Mouse (Mus musculus): Measurements from ENCODE around the gene Osbp.

Gene Osbp

DNA sequence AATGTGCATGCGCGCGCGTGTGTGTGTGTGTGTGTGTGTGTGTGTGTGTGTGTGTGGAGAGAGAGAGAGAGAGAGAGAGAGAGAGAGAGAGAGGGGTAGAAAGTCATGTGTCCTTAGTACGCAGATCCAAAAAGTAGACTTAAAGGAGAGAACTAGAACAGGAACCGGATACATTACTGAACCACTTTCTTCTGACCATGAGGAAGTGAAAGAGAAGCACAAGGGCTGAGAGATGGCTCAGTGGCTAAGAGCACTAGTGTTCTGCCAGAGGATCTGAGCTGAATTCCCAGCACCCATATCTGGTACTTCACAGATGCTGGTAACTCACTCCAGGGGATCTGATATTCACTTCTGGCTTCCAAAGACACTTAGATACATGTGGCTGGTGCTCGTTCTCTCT lies 23.6 kb downstream of the Osbp start:
- no peak for DNase-seq

DNA sequence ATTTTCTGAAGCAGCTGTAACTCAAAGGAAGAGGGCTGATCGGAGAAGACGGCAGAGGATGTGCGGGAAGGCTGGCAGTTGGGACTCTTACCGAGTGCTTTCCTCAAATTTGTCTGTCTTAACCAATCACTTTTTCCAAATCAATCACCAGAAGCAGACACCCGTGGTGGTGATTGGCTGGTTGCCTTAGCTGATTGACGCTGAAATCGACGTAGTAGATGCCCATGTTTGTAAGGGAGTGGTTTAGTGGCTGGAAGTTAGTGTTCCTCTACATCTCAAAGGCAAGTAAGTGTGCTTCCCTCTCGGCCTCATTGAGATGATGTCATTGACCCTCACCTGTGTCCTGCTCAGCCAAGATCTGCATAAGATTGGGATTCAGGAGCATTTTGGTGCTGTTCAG lies 26.3 kb downstream of the Osbp start:
- no peak for DNase-seq

DNA sequence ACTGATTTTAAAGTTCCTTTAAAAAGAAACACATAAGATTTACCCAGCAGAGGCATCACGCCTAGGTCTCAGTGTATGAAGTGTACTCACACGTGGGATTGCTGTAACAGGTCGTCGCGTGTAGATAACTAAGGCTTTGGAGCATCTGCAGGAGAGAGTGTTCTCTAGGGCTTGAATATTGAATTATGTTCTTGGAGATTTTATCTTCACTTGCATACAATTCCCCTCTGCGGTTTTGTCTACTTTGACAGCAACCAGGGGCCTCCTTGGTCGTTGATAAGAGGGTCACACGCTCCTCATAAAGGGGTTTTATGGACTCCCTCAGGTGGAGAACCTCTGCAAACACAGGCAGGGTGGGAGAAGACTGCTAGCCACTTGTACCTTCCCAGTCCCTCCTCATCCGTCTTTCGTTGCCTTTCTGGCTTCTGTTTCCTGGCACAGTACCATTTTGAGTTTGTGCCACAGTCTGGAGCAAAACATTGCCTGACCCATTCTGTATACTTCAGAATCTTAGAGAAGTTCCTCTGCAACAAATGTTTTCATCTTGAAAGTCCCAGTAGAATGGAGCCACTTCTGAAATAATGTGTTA lies 26.8 kb downstream of the Osbp start:
- DNase-seq = no peak

GRCm38 (mm10) chr19:11994703-11995431 lies 29.1 kb downstream of the Osbp start:
- no peak for DNase-seq

DNA sequence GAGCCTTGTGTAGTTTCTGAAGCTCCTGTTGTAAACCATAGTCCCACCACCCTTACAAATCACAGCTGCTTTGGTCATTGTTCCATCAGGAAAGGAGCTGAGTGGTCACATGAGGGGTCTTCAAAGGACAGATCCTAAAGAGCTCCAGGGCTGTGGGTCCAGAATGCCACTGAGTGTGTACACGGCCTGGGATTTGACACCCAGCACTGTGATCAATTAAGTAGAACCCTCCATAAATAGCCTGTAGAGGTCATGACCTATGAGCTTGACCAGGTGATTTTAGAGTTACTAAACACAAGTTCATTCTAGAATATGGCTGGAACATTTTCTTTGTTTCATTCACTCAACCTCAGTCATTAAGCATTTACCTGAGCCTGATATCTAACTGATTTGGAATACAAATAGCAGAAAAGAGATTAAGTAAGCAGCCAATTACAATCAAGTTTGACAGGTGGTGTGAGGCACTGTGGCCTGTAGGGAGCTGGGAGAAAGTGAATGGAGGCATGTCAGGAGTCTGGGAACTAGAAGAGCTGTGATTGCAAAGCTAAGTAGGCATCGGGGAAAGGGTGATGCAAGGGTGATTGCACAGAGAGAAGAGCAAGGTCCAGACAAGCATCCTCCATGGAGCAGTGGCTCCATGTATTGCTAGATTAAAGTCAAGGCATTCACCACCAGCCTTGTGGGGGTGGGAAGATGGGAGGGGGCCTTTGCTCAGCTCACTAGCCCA lies 30.1 kb downstream of the Osbp start:
- no peak for DNase-seq

- no peak for DNase-seq
Measured at GRCm38 (mm10) chr19:12001686-12002085, 35.9 kb downstream of the Osbp start.

DNA sequence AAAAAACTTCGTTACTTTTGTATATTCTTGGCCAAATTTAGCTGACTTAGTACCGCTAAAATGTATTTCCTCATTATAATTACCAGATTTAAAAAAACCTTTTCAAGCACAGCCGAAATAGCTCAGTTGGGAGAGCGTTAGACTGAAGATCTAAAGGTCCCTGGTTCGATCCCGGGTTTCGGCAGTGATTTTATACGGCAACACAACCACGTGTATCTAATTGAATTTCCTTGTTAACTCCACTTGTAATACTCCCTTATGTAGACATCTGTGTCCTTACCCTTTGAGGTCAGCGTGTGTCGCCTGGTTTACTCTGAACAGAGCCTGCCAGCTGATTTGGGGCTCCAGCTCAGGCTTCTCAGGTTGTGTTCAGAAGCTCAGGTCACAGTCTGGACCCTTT lies 36.4 kb downstream of the Osbp start:
- peak; percentile 36 for DNase-seq

DNA sequence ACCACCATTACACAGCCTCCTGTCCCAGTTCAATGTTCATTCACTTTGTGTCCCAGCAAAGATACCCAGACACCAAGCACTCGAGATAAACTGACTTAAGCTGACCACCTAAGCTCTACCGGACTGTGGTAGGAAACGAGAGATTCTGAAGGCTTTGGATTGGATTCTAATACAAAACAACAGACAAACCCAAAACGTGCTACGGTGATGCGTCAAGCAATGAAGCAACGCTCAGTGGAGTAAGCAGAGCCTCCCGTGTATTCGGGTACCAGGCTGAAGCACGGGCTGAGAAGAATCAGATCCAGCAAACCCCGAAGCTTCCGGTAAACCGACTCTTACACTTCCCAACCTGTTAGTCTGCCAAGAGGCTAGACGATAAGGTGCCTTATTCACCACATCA lies 37.0 kb downstream of the Osbp start:
- DNase-seq = no peak

DNA sequence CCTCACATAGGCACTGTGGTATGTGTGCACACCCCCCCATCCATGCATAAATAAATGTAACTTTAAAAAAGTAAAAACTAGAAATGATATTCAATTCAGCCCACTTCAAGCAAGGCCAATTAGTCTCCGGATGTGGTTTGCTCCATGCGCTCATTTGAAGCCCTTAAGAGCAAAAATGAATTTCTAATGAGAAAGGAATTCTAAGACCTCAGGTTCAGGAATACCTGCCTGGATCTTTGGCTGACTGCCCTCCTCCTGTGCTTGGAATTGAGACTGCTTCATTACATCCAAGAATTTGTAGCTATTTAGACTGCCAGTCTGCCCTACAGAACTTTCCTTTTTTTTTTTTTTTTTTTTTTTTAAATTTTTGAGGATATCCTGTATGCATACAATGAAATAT lies 37.8 kb downstream of the Osbp start:
- peak; percentile 46 for DNase-seq

GRCm38 (mm10) chr19:12004216-12005008 lies 38.7 kb downstream of the Osbp start:
- DNase-seq = peak; percentile 57

GRCm38 (mm10) chr19:12005376-12006360 lies 39.9 kb downstream of the Osbp start:
- DNase-seq = peak; percentile 79

GRCm38 (mm10) chr19:12006361-12006947 lies 40.7 kb downstream of the Osbp start:
- no peak for DNase-seq

GRCm38 (mm10) chr19:12007105-12007931 lies 41.6 kb downstream of the Osbp start:
- DNase-seq = peak; percentile 31

DNA sequence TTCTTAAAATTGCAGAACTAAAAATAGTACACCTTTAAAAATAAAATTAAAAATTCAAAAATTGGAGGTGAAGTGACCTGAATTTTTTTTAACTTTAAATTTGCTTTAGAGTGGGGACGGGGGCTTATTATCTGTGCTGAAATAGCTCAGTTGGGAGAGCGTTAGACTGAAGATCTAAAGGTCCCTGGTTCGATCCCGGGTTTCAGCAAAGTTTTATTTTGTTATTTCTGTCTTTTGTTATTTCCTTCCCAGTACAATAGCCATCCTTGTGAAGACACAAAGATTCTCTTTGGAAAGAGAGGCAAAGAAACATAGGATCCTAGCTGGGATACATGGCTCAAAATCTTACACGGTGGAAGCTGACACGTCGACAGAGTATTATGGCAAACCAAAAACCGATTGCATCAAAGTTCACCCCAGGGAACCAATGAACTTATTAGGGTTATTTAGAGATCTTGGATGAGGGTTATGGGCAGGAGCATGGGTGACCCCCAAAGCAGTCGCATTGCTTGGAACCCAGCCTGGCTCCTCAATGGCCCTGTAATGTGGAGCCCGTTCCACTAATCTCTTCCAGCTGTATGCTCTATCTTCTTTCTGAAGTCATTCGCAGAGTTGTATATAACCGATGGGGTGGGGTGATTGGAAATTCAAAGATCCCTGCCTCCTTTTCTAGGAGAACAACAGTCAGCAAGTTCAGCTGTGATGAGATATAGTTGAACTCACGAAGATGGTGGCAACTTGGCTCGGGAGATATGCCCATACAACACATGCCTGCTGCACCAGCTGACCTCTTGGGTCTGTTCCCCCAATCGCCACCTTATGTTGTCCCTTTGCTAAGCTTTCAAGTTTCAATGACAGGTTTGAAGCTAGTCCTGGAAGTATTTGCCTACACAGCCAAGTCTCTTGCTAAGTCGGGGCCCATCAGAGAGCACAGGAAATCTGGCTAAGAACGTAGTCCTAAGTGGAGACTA lies 43.0 kb downstream of the Osbp start:
- no peak for DNase-seq

GRCm38 (mm10) chr19:12009501-12010280 lies 44.0 kb downstream of the Osbp start:
- peak; percentile 60 for DNase-seq

DNA sequence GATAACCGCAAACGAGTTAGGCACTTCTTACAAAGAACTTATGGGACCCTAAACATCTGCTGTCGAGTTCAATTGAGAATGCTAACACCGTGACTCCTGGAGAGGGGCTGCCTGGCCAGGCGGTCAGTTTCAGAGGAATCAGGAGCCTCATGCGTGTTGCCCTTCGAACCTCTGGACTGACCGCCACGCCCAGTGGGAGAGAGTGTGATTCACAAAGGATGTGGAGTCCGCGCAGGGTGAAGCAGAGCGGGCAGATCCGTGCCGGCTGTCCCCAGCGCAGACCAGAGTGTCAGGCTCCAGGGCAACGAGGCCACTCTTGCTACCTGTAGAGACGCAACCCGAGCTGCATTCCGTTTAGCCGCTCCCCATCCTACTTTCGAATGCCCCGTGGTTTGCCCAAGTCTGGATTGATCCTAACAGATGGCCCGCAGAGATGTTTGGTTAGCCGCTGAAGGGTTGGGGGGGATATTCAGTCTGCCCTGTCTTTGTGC lies 44.6 kb downstream of the Osbp start:
- peak; percentile 82 for DNase-seq

DNA sequence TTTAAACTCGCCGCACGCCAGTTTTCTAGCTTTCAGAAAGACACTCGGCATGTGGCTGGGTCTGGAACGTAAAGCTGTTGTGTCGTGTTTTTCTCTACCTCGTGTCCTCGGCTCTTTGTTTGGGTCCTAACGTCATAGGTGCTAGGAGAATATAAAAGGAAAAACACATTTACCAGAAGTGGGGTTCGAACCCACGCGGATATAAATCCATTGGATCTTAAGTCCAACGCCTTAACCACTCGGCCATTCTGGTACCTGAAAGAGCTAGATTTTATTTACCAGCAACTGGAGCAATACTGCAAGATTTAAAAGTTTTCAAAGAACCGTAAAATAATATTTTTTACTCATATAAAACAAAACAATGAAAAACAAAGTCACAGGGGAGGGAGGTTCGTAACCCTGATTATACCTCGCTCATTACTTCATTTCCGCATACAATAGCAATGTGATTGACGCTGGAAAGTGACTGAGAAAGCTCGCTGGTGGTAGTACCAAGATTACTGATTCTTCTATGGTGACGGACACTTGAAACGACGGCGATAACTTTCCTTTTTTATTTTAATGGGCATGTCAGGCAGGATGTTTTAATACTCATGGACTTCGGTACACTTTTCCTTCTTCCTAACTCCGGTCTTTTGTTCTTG lies 45.3 kb downstream of the Osbp start:
- peak; percentile 67 for DNase-seq
